Mouse (Mus musculus): ENCODE measurements around the gene Sh3bp1.

Gene Sh3bp1

GRCm38 (mm10) chr15:78915660-78916017, 16.1 kb downstream of the Sh3bp1 start:
- DNase-seq (ENCODE audit: low spot score), result peak; percentile 66

- no peak for DNase-seq (ENCODE audit: low spot score)
Observed at GRCm38 (mm10) chr15:78916052-78916826, 16.7 kb downstream of the Sh3bp1 start.

GRCm38 (mm10) chr15:78918126-78918525, 18.6 kb downstream of the Sh3bp1 start:
- no peak for DNase-seq (ENCODE audit: low spot score)

- DNase-seq (ENCODE audit: low spot score), result no peak
Observed at GRCm38 (mm10) chr15:78919914-78920313, 20.3 kb downstream of the Sh3bp1 start.

GRCm38 (mm10) chr15:78922700-78923099, 23.1 kb downstream of the Sh3bp1 start:
- DNase-seq (ENCODE audit: low spot score), result no peak

GRCm38 (mm10) chr15:78923585-78923984, 24.0 kb downstream of the Sh3bp1 start:
- DNase-seq (ENCODE audit: low spot score), result no peak

- no peak for DNase-seq (ENCODE audit: low spot score)
Observed at GRCm38 (mm10) chr15:78925129-78925528, 25.6 kb downstream of the Sh3bp1 start.

- DNase-seq (ENCODE audit: low spot score), result peak; percentile 87
Observed at GRCm38 (mm10) chr15:78926021-78926919, 26.7 kb downstream of the Sh3bp1 start, which contains the start of gene Lgals1. Gene Lgals1 (plus strand): TSS chr15:78926725.

- DNase-seq (ENCODE audit: low spot score), result peak; percentile 37
Observed at GRCm38 (mm10) chr15:78927021-78927787, 27.6 kb downstream of the Sh3bp1 start.

GRCm38 (mm10) chr15:78927788-78928457, 28.4 kb downstream of the Sh3bp1 start:
- DNase-seq (ENCODE audit: low spot score), result peak; percentile 83

GRCm38 (mm10) chr15:78928539-78928938, 29.0 kb downstream of the Sh3bp1 start:
- no peak for DNase-seq (ENCODE audit: low spot score)

GRCm38 (mm10) chr15:78930192-78930706, 30.7 kb downstream of the Sh3bp1 start:
- no peak for DNase-seq (ENCODE audit: low spot score)

- DNase-seq (ENCODE audit: low spot score), result no peak
Observed at GRCm38 (mm10) chr15:78930801-78931426, 31.3 kb downstream of the Sh3bp1 start.

GRCm38 (mm10) chr15:78931577-78931976, 32.0 kb downstream of the Sh3bp1 start:
- DNase-seq (ENCODE audit: low spot score), result peak; percentile 60

- peak; percentile 81 for DNase-seq (ENCODE audit: low spot score)
Observed at GRCm38 (mm10) chr15:78934784-78935320, 35.3 kb downstream of the Sh3bp1 start, which contains the start of gene Nol12. Gene Nol12 (plus strand): TSS chr15:78934933.

GRCm38 (mm10) chr15:78936403-78936802, 36.8 kb downstream of the Sh3bp1 start:
- no peak for DNase-seq (ENCODE audit: low spot score)

- no peak for DNase-seq (ENCODE audit: low spot score)
Observed at GRCm38 (mm10) chr15:78937311-78937710, 37.7 kb downstream of the Sh3bp1 start.

- DNase-seq (ENCODE audit: low spot score), result no peak
Observed at GRCm38 (mm10) chr15:78937963-78938362, 38.4 kb downstream of the Sh3bp1 start.

- no peak for DNase-seq (ENCODE audit: low spot score)
Observed at GRCm38 (mm10) chr15:78940325-78940724, 40.8 kb downstream of the Sh3bp1 start.

GRCm38 (mm10) chr15:78942663-78943062, 43.1 kb downstream of the Sh3bp1 start:
- peak; percentile 80 for DNase-seq (ENCODE audit: low spot score)
